Mouse (Mus musculus) right cerebral cortex, adult 18-20 months (tissue): ENCODE results near the gene Vnn1.

Experiments used
- DNase-seq: peaks from one replicate; pipeline ENCODE4 v3.0.0; 2022; ENCODE audit warnings: mixed read lengths

The Vnn1 gene

DNA sequence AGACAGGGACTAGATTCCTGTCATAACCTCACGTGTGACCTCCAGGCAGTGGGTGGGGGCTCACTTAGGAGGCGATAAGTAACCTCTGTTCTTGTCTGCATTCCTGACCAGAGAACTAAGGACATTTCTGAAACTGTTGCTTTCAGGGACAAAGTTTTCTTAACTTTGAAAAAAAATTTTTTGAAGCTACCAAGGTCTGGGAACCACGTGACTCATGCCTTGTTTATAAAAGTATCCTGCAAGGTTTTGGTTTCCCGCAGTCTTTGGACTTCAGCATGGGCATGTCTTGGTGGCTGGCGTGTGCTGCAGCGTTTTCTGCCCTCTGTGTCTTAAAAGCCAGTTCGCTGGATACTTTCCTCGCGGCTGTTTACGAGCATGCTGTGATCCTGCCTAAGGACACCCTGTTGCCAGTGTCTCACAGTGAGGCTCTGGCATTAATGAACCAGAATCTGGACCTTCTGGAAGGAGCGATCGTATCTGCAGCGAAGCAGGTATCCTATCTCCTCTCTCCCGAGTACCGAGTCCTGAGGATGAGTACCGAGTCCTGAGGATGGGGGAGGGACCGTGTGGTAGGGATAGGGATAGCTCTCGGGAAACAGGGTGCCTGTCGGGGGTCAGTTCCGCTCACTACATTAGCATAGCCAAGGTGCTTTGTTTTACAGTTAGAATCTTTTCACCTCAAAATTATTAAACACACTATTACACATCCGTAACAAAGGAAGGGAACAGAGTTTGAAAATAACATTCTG is at the start of gene Vnn1:
Gene Vnn1 (plus strand): TSS at position 88 of the 749 bp plus-strand sequence.
- no peak for DNase-seq

- no peak for DNase-seq
Measured at GRCm38 (mm10) chr10:23851228-23851912, 43.1 kb upstream of the Vnn1 start, which contains the start of gene Vnn3. Vnn3 (plus strand) TSS chr10:23851462.

GRCm38 (mm10) chr10:23852096-23852495 is 42.4 kb upstream of the Vnn1 start:
- DNase-seq: no peak

DNA sequence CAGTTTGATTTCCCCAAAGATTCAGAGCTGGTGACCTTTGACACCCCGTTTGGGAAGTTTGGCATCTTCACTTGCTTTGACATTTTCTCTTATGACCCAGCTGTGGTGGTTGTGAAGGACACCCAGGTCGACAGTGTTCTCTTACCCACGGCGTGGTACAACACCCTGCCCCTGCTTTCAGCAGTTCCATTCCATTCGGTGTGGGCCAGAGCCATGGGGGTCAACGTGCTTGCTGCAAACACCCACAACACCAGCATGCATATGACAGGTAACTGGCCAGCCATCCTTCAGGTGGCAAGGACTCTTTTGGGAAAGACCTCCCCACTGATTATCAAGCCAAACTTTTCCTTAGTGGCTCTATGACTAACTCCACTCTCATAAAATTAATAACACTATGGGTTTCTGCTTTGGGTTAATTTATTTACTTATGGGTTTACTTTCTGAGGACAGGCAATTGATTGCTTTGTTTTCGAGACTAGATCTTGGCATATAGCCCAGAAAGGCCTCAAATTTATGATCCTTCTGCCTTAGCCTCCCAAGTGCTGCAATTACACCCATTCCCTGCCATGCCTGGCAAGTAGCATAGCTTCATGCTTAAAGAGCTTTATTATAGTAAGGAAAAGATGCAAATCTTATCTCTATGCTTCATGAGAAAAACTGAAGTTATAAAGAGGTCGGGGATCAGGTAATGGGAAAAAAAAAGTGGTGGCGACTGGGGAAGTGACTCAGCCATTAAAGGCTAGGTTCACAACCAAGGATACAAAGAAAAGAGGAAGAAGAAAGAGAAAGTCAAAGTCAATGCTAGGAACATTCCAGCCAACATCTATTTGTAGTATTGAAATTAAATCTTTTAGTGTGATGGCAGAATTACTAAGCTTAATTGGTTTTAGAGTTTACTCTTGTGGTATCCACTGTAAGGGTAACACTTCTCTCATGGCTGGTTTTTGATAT is 29.9 kb upstream of the Vnn1 start:
- DNase-seq: no peak

GRCm38 (mm10) chr10:23880695-23881094 is 13.8 kb upstream of the Vnn1 start:
- DNase-seq: no peak

DNA sequence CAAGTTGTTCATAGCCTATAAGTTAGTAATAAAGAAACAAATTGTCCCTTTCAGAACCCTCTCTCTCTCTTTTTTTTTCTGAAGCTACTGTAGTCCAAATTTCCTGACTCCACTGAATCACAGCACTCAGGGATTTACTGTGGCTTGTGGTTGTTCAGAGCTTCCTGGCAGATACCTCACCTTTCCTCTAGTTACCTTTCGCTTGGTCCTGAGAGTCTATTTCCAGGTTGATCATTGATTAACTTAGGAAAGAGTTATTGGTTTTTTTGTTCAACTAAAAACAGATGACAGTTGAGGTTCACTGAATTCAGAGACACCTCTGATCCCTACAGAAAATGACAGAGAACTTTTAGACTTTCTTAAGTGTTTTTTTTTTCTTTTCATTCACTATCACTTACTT is 9.6 kb upstream of the Vnn1 start:
- no peak for DNase-seq

DNA sequence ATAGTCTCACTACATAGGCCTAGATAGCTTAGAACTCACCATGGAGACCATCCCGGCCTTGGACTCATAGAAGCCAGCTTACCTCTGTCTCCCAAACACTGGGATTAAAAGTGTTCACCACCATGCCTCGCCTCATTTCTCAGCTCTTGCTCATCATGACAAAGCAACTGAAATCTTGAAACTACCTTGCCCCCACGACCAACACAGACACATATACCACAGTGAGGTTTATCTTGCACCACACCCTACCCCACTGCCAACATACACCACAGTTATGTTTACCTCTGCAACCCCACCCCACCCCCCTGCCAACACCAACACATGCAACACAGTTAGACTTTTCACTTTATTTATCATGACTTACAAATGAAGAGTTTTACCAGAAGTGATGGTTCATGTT is 8.4 kb upstream of the Vnn1 start:
- no peak for DNase-seq

GRCm38 (mm10) chr10:23892987-23893386 is 1.5 kb upstream of the Vnn1 start:
- DNase-seq: no peak

- DNase-seq: no peak
Measured at GRCm38 (mm10) chr10:23895376-23895775, 888 bp downstream of the Vnn1 start.

GRCm38 (mm10) chr10:23901119-23901518 is 6.6 kb downstream of the Vnn1 start:
- DNase-seq: no peak

- DNase-seq: no peak
Measured at GRCm38 (mm10) chr10:23905661-23906060, 11.2 kb downstream of the Vnn1 start.

DNA sequence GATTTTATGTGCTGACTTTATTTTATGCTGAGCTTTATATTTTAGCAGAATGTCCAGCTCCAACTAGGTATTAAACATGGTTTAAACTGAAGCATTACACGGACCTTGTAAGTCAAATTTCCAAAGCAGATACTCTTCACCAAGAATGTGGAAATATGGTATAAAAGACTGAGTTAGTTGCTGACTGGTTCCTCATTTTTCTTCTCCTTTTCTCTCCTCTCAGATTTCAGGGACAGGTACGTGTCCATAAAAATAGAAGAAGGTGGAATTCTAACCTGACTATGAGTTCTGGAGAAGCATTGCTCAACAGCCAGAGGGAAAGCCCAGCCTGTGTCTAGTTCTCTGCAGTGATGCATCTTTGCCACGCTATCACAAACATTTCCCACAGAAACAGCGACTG is 25.6 kb downstream of the Vnn1 start, which contains the start of gene Taar1:
Gene Taar1 (plus strand): TSS at position 301 of the 400 bp plus-strand sequence.
- no peak for DNase-seq

- DNase-seq: no peak
Measured at GRCm38 (mm10) chr10:23922468-23922867, 28.0 kb downstream of the Vnn1 start.

GRCm38 (mm10) chr10:23923941-23924340 is 29.5 kb downstream of the Vnn1 start:
- DNase-seq: no peak

DNA sequence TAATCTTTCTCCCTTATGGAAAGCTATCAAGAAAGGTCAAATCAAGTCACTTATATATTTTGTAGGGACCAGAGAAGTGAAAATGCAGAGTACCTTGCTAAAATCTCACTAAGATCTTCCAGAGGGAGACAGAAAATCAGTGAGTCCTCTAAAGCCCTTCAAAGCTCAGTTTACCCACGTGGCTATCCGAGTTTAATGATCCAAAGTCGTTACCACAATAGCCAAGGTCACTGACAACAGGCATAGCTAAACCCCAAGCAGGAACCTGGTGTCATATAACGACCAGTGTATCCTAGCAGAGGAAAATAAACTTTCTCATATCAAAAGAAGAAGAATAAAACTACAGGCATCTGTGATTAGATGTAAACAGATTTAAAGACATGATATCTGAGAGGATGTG is 43.1 kb downstream of the Vnn1 start:
- no peak for DNase-seq

GRCm38 (mm10) chr10:23938312-23938711 is 43.8 kb downstream of the Vnn1 start, which contains the start of gene Taar2:
Taar2 (plus strand) TSS chr10:23938572.
- DNase-seq: no peak

DNA sequence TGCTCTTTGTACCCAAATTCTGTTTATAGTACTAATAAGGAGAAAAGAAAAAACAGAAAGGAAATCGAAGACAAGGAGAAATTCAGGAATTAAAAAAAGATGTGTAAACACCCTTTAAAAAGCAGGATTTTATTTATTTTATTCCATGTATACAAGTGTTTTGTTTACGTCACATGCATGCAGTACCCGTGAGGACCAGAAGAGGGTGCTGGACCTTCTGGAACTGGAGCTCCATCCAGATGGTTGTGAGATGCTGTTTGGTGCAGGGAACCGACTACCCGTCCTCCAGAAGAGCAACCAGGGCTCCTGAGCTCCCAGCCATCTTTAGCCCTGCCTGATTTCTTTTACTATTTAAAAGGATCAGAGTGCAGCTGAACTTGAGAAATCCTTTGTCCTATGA is 48.0 kb downstream of the Vnn1 start:
- DNase-seq: no peak

DNA sequence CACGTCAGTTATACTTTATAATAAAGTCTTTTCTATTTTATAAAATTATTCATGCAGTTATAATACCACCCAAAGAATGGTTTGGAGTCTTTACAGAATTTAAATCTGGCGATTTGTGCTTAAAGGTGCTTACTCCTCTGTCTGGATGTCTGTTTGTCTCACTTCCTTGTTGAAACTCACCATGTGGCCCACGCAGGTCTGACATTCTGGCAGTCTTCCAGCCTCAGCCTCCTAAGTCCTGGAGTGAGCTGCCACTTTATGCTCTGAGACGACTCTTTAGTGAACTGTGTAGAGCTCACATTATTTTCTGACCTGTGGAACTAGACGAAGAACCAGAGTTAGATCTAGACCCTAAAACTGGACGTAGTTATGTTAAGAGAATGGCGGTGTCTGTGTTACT is 53.5 kb downstream of the Vnn1 start:
- no peak for DNase-seq

GRCm38 (mm10) chr10:23949508-23950005 is 55.1 kb downstream of the Vnn1 start, which contains the start of gene Taar3:
Taar3 (plus strand) TSS chr10:23949558.
- no peak for DNase-seq

DNA sequence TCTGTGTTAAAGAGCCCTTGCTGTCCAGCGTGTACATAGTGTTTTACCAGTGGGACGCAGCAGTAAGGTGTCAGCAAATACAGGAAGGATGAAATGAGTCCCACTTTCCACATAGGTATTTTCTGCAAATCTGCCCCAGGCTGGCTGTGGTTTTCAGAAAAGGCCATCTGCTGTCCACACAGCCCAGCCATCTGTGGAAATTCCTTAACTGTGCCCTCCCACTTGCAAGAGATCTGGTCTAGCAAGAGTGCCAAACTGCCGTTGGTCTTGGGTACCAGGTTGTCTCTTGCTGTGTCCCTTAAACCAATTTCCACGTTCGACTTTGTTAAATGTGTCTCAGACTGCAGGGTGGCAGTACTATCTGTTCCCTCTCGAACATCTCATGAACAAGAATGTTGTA is 57.2 kb downstream of the Vnn1 start:
- no peak for DNase-seq
